Mouse (Mus musculus): ENCODE measurements around the gene Ctsd.
A peak's percentile ranks its signal among the peaks of the same experiment; 100 is the strongest.
"Not testable (repeated sequence)": the region's sequence is repeated elsewhere in the genome, so short reads cannot be mapped to it uniquely, and the experiment has no call there.

Gene Ctsd

GRCm38 (mm10) chr7:142340269-142340970 is 47.4 kb downstream of the Ctsd start:
- peak; percentile 72 to 73 for DNase-seq (ENCODE audit: low spot score in 2 of 2)

- no peak for DNase-seq (ENCODE audit: low spot score in 2 of 2)
Measured at GRCm38 (mm10) chr7:142335151-142335550, 52.7 kb downstream of the Ctsd start.

GRCm38 (mm10) chr7:142334246-142334645 is 53.6 kb downstream of the Ctsd start:
- DNase-seq (ENCODE audit: low spot score in 2 of 2), result peak; percentile 77 to 83

- not testable (repeated sequence) for DNase-seq (ENCODE audit: low spot score in 2 of 2)
Measured at GRCm38 (mm10) chr7:142332741-142333140, 55.1 kb downstream of the Ctsd start.

GRCm38 (mm10) chr7:142331281-142331680 is 56.6 kb downstream of the Ctsd start:
- DNase-seq (ENCODE audit: low spot score in 2 of 2), result no peak

GRCm38 (mm10) chr7:142330271-142330724 is 57.5 kb downstream of the Ctsd start:
- no peak for DNase-seq (ENCODE audit: low spot score in 2 of 2)

GRCm38 (mm10) chr7:142328507-142328906 is 59.3 kb downstream of the Ctsd start:
- DNase-seq (ENCODE audit: low spot score in 2 of 2), result no peak

- DNase-seq (ENCODE audit: low spot score in 2 of 2), result no peak
Measured at GRCm38 (mm10) chr7:142326714-142327445, 61.0 kb downstream of the Ctsd start.
